Mouse (Mus musculus): Measurements from ENCODE around the gene Sbf2.

DNA sequence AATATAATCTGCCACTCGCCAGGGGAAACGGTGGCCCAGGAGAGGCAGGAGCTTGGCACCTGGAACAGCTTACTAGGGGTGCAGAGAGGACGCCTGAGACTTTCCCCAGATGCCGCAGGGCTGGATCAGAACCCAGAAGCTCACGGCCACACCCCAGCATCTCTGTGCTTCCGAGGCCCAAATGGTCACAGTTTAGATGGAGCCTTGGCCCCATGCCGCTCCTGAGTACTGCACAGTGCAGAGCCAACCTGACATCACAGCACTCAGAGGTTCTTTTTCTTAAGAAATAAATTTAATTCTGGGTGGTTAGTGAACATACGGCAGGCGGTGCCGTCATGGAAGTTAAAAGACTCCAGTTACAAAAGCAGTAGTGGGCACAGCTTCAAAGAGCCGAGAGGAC is 307.0 kb downstream of the Sbf2 start:
- no peak for TF ChIP-seq CTCF (IDR thresholded peaks at IDR 0.05; ENCODE audit: extremely low read depth, insufficient read depth, insufficient read length, insufficient replicate concordance)
- no peak for TF ChIP-seq POLR2A (IDR thresholded peaks at IDR 0.05; ENCODE audit: low read depth, low read length)

All from spleen, adult 2 months (tissue).